ENCODE assay signal across 20 mouse cellular contexts in genomic region chr9:14894628-14895027, GRCm38 (mm10). TPM values are rescaled to one million over a fixed set of nuclear protein-coding genes. Genes with fewer than 3 reads are reported as not detected.
DNase-seq lines count a peak whose midpoint lies in the region; ATAC-seq and TF ChIP-seq lines count a peak whose summit lies in the region.
"Had no signal": no experiment of that assay in that cellular context is flagged by ENCODE, and none has a peak within 500 bp of the region (broad histone marks: within the 10 kb centered on the region; RNA-seq: fewer than 3 reads in every experiment).

No protein-coding gene starts in this region.

- no peak overlapping the region for H3K4me2 ChIP-seq in liver, embryonic 14.5 days (ENCODE audit: low read depth)
- H3K4me2 ChIP-seq in liver, embryonic 11.5 days, result no peak overlapping the region
- H3K4me2 ChIP-seq: embryonic facial prominence, embryonic 13.5 days had no signal

- TF ChIP-seq CTCF in liver, embryonic 14.5 days (IDR thresholded peaks at IDR 0.05; ENCODE audit: low read depth), result peak; percentile 50
- peak; percentile 87 for TF ChIP-seq CTCF in E14TG2a.4 (conservative IDR thresholded peaks at IDR 0.05; ENCODE audit: low read length)
- 0 out of 2 replicates have a peak, but pooled peaks have one; percentile 6 for TF ChIP-seq CTCF in cortical plate, adult 2 months (IDR thresholded peaks at IDR 0.05; ENCODE audit: extremely low read depth, insufficient read depth, low read length)

- no peak for ATAC-seq in CD4-positive, CD25-positive, alpha-beta regulatory T cell, adult 4 months
- no peak for ATAC-seq in liver, embryonic 14.5 days (ENCODE audit: insufficient read depth)
- no peak for ATAC-seq in liver, embryonic 11.5 days (replicated peaks; ENCODE audit: low FRiP score)
- ATAC-seq: Patski had no signal

- H3K36me3 ChIP-seq in liver, embryonic 14.5 days (replicated peaks; ENCODE audit: control insufficient read depth, insufficient read depth, low read depth), result no peaks in the 10 kb centered on the region
- no peaks in the 10 kb centered on the region for H3K36me3 ChIP-seq in liver, embryonic 11.5 days (ENCODE audit: control insufficient read depth, insufficient read depth, low read length)
- no peaks in the 10 kb centered on the region for H3K36me3 ChIP-seq in E14TG2a.4 (ENCODE audit: insufficient read depth, low read length)
- H3K36me3 ChIP-seq: embryonic facial prominence, embryonic 13.5 days; forebrain, embryonic 10.5 days had no signal

- no peak for TF ChIP-seq EP300 in liver, embryonic 14.5 days (IDR thresholded peaks at IDR 0.05; ENCODE audit: low read depth)

- H3K9ac ChIP-seq in liver, embryonic 14.5 days (replicated peaks), result no peak overlapping the region
- H3K9ac ChIP-seq in liver, embryonic 11.5 days (ENCODE audit: low read depth, low read length), result no peak overlapping the region
- H3K9ac ChIP-seq: embryonic facial prominence, embryonic 13.5 days had no signal

- H3K4me3 ChIP-seq in liver, embryonic 14.5 days (ENCODE audit: insufficient read depth in 1 of 2, low read depth in 2 of 2, low read length in 2 of 2), result no peak overlapping the region
- no peak overlapping the region for H3K4me3 ChIP-seq in liver, embryonic 11.5 days (ENCODE audit: low read depth, low read length)
- no peak overlapping the region for H3K4me3 ChIP-seq in E14TG2a.4 (replicated peaks; ENCODE audit: low read length)
- H3K4me3 ChIP-seq in cortical plate, adult 2 months (ENCODE audit: insufficient read depth, low read length), result no peak overlapping the region
- H3K4me3 ChIP-seq: embryonic facial prominence, embryonic 13.5 days; forebrain, embryonic 10.5 days; myocyte had no signal

- TF ChIP-seq POLR2A in cortical plate, adult 2 months (IDR thresholded peaks at IDR 0.05; ENCODE audit: extremely low read depth, insufficient read depth, low read length), result no peak

- 57% methylated on average over 3 of the region's 3 CpGs for WGBS in liver, embryonic 14.5 days (ENCODE audit: insufficient replicate concordance)
- WGBS in liver, embryonic 11.5 days, result 74% methylated on average over 3 of the region's 3 CpGs

- no peak overlapping the region for H3K27ac ChIP-seq in liver, embryonic 14.5 days
- H3K27ac ChIP-seq in liver, embryonic 11.5 days (ENCODE audit: low read depth, low read length), result no peak overlapping the region
- no peak overlapping the region for H3K27ac ChIP-seq in cortical plate, adult 2 months (ENCODE audit: insufficient read depth, low read length)
- H3K27ac ChIP-seq: embryonic facial prominence, embryonic 13.5 days; forebrain, embryonic 10.5 days had no signal

- no peaks in the 10 kb centered on the region for H3K27me3 ChIP-seq in liver, embryonic 14.5 days (ENCODE audit: control insufficient read depth, insufficient read depth, low read length)
- no peaks in the 10 kb centered on the region for H3K27me3 ChIP-seq in liver, embryonic 11.5 days (replicated peaks; ENCODE audit: control insufficient read depth, insufficient read depth, low read length)
- peaks cover 79% of the 10 kb centered on the region for H3K27me3 ChIP-seq in E14TG2a.4 (ENCODE audit: insufficient read depth, low read length)
- H3K27me3 ChIP-seq: embryonic facial prominence, embryonic 13.5 days had no signal

- DNase-seq in CD4-positive, CD25-positive, alpha-beta regulatory T cell, adult 2 months (ENCODE audit: low read depth, low spot score), result peak; percentile 72
- no peak for DNase-seq in liver, embryonic 14.5 days (ENCODE audit: low read depth in 3 of 3, low spot score in 3 of 3)
- DNase-seq in liver, embryonic 11.5 days (ENCODE audit: low spot score), result no peak
- no peak for DNase-seq in cerebellum, adult 11-12 months
- DNase-seq in lung, postnatal 4 days, result no peak
- DNase-seq: adrenal gland, adult 2 months; cerebellum, postnatal 36 days; heart, postnatal 4 days; lung, adult 2 months had no signal

- peaks cover 0 to 6% of the 10 kb centered on the region in 2 experiments; a peak in 1 of 4 replicates for H3K4me1 ChIP-seq in liver, embryonic 14.5 days (replicated peaks; ENCODE audit: control insufficient read depth in 2 of 2, insufficient read depth in 2 of 2, low read length in 1 of 2)
- H3K4me1 ChIP-seq in liver, embryonic 11.5 days (replicated peaks; ENCODE audit: control insufficient read depth, insufficient read depth, low read length), result peaks cover 2% of the 10 kb centered on the region; the same call in 1 of the 2 replicates
- H3K4me1 ChIP-seq in E14TG2a.4 (replicated peaks; ENCODE audit: low read depth, low read length), result peaks cover 13% of the 10 kb centered on the region
- H3K4me1 ChIP-seq in cortical plate, adult 2 months (ENCODE audit: control insufficient read depth, insufficient read depth, low read length), result no peaks in the 10 kb centered on the region
- H3K4me1 ChIP-seq: embryonic facial prominence, embryonic 13.5 days had no signal

- no peaks in the 10 kb centered on the region for H3K9me3 ChIP-seq in liver, embryonic 14.5 days (ENCODE audit: control insufficient read depth, low read length)
- no peaks in the 10 kb centered on the region for H3K9me3 ChIP-seq in liver, embryonic 11.5 days (ENCODE audit: control insufficient read depth, low read length)
- no peaks in the 10 kb centered on the region for H3K9me3 ChIP-seq in E14TG2a.4 (ENCODE audit: low read length)
- H3K9me3 ChIP-seq: embryonic facial prominence, embryonic 13.5 days; forebrain, embryonic 10.5 days had no signal

RNA-seq across cellular contexts. Expression of gene Izumo1r, which starts 9.1 kb away (rescaled TPM):
- polyA plus RNA-seq in CD4-positive, CD25-positive, alpha-beta regulatory T cell, adult 4 months (2017; shearing (Covaris generic)), result 1,000 to 10,000 TPM; 1,336 to 1,816 TPM
- polyA plus RNA-seq in liver, embryonic 14.5 days (2012; rRNA removed), result not detected in 2 replicates
- not detected in 2 replicates for polyA plus RNA-seq in liver, embryonic 14.5 days (2014; fragmentation: Nextera tagmentation; extraction: Ambion mirVana)
- not detected in 2 replicates for polyA plus RNA-seq in liver, embryonic 11.5 days (2014; fragmentation: Nextera tagmentation; extraction: Ambion mirVana)
- polyA plus RNA-seq in cortical plate, adult 2 months (2012; rRNA removed), result not detected in 2 replicates
- polyA plus RNA-seq: forebrain, embryonic 10.5 days; intestine, embryonic 14.5 days; limb, embryonic 11.5 days; myocyte; Patski; stomach, embryonic 16.5 days had no signal

RNA-seq across cellular contexts. Expression of gene Gpr83, which starts 34.6 kb away (rescaled TPM):
- 100 to 1,000 TPM; 158 to 164 TPM for polyA plus RNA-seq in CD4-positive, CD25-positive, alpha-beta regulatory T cell, adult 4 months (2017; shearing (Covaris generic))
- not detected in 2 replicates for polyA plus RNA-seq in liver, embryonic 14.5 days (2012; rRNA removed)
- not detected in 2 replicates for polyA plus RNA-seq in liver, embryonic 14.5 days (2014; fragmentation: Nextera tagmentation; extraction: Ambion mirVana)
- not detected in 2 replicates for polyA plus RNA-seq in liver, embryonic 11.5 days (2014; fragmentation: Nextera tagmentation; extraction: Ambion mirVana)
- 21.5 and 24.2 TPM in 2 replicates for polyA plus RNA-seq in cortical plate, adult 2 months (2012; rRNA removed)
- polyA plus RNA-seq: myocyte; Patski; urinary bladder, adult 2 months had no signal

Comparison
In these comparisons a context has a peak if more than half of its experiments do, and no peak if none do; other contexts are left out.
1. CTCF ChIP-seq: peak in every context shown above with its lines; median percentile 87 in E14TG2a.4; 50 in liver, embryonic 14.5 days; 6 in cortical plate, adult 2 months.
2. RNA of gene Izumo1r, which starts 9.1 kb away (polyA plus RNA-seq): 1,336 to 1,816 TPM in CD4-positive, CD25-positive, alpha-beta regulatory T cell, adult 4 months; not detected in cortical plate, adult 2 months, not detected in liver, embryonic 14.5 days and not detected in liver, embryonic 11.5 days; every median in the first group is over 1,000 times any median in the second.
3. RNA of gene Gpr83, which starts 34.6 kb away (polyA plus RNA-seq): 158 to 164 TPM in CD4-positive, CD25-positive, alpha-beta regulatory T cell, adult 4 months and 21.5 to 24.2 TPM in cortical plate, adult 2 months; not detected in liver, embryonic 14.5 days and not detected in liver, embryonic 11.5 days; every median in the first group is over 10 times any median in the second.